Mouse (Mus musculus) heart, adult 8-10 months (tissue): ENCODE results near the gene Usp8. TPM values are rescaled to one million over a fixed set of nuclear protein-coding genes. Genes with fewer than 3 reads are reported as not detected.

Experiments used
- DNase-seq: peaks from one replicate; pipeline ENCODE4 v3.0.0; 2022; ENCODE audit warnings: low spot score
- total RNA-seq, 4 experiments: library from RNA; stranded (reverse); gene quantifications; 2 replicates each; pipeline ENCODE4 v1.2.4; 2022

The Usp8 gene
- total RNA-seq, 4 experiments from 2014 or later: 25.9 to 29.4 (median 27.3) TPM

- no peak for DNase-seq
Measured at GRCm38 (mm10) chr2:126740314-126740713, 33.2 kb downstream of the Usp8 start.

DNA sequence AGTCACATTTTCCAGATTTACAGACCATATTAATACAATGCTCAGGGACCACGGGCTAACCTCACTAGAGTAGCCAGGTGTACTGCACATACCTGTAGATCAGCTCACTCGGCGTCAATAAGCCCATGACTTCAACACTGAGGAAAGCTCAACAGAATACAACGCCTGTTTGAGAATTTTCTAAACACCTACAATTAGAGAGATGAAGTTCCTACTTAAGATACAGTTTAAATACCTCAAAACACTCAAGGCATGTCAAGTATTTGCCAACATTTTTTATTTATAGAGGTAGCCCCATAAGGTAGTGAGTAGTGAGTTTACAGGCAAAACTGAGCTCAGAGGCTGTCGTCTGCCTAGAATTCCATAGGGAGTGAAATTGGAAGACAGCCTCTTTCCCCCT is 36.3 kb downstream of the Usp8 start:
- DNase-seq: no peak

DNA sequence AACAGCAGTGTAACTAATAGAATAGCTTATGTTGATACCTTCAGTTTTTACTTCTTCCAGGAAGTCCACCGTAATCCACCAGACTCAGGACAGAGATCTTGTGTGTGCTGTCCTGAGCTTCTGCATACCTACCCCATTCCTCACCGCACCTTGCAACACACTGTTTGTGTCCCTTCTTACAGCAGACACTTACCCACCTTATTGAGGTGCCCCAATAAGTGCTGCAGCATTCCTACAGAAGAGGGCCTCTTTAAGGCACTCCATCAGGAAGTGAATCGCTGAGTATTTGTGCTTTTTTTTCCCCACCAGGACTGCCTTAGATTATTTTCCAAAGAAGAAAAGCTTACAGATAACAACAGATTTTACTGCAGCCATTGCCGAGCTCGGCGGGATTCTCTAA is 48.5 kb downstream of the Usp8 start:
- DNase-seq: no peak

- DNase-seq: no peak
Measured at GRCm38 (mm10) chr2:126759351-126759750, 52.2 kb downstream of the Usp8 start.

DNA sequence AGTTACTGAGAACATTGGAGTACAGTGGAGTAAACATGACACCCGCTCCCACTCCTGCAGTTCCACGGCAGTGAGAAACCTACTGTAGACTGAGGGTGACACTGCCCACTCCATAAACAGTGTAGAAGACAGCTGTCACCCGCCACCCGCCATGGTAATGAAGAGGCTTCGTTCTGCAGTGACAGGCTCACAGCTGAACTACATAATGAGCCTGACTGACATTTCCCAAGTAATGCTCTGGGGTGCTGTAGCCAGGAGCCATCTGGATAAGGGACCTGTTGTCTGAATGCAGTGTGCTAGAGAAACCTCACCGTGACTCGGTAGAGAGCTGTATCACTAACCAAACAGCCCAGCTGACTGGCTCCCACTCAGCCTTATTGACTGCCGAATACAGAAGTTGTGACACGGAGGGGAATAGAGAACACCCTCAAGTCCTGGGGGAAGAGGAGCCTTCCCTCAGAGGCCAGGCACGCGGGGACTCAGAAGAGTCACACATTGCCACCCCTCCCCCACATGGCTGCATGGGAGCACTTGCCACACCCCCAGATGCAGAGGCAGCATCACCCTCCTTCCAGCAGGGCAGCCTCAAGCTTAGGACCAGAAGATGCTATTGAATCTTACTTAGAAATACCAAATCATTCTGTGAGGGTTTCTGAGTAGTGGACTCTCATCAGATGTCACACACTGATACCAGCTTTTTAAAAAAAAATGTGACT is 58.9 kb downstream of the Usp8 start:
- no peak for DNase-seq

DNA sequence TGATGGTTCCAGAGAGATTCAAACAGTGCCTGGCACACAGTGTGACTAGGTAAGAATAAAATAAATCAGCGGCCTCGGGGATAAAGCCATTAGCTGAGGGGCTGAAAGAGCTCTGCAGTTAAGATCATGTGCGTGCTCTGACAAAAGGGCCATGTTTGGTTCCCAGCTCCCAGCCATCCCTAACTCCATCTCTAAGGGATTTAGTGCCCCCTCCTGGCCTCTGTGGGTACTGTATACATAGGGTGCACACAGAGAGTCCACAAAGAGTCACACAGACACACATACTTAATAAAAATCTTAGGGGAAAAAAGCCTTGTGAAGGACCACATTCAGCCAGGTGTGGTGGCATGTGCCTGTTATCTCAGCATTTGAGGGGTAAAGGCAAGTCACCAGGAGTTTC is 60.5 kb downstream of the Usp8 start:
- DNase-seq: no peak

GRCm38 (mm10) chr2:126768194-126768593 is 61.1 kb downstream of the Usp8 start:
- no peak for DNase-seq

- DNase-seq: peak; percentile 4
Measured at GRCm38 (mm10) chr2:126769431-126770181, 62.5 kb downstream of the Usp8 start.

DNA sequence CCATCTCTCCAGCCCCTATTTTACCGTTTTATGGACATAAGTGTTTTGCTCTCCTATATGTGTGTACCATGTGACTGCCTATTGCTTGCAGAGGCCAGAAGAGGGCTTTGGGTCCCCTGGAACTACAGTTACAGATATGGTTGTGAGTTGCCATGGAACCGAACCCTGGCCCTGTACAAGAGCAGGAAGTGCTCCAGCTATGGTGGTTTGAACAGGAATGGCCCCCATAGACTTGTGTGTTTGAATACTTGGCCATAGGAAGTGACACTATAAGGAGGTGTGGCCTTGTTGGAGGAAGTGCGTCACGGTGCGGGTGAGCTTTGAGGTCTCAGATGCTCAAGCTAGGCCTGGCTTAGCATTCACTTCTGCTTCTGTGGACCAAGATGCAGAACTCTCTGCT is 65.1 kb downstream of the Usp8 start:
- DNase-seq: no peak

- DNase-seq: no peak
Measured at GRCm38 (mm10) chr2:126775951-126776350, 68.8 kb downstream of the Usp8 start.

DNA sequence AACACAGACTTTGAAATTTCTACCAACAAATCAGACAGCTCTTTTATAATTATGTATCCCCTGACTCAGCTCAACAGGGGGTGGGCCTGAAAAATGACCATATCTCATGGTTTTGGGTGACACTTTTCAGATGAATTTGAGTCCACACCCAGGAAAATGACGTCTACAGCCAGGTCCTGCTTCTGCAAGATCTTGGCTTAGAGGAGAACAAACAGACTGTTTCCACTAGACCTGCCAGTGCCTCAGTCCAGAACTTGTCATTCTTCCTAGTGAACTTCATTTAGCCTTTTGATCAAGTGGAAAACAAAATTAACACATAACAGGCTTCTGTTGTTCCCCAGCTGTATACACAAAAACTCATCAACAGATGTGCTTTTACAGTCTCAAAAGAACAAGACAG is 69.3 kb downstream of the Usp8 start:
- DNase-seq: no peak

DNA sequence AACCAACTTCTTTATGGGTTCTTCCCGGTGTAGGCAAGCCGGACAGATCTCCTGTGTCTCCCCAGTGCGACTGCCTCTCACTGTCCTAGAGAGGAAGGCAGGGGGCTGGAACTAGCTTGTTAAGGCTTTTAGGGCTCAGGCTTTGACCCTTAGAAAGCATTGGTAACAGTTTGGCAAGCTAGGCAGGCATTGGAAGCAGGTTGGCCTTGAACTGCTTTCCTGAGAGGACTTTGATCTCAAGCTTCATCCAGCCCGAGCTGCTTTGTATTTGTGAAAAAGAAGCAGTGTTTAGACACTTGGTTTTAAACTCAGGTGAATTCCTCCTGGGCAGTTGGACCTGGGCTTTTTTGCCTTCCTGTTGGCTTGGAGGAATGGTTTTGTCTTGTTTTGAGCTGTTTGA is 71.7 kb downstream of the Usp8 start:
- no peak for DNase-seq

- DNase-seq: no peak
Measured at GRCm38 (mm10) chr2:126780286-126780685, 73.2 kb downstream of the Usp8 start.

GRCm38 (mm10) chr2:126781478-126781877 is 74.3 kb downstream of the Usp8 start:
- no peak for DNase-seq

GRCm38 (mm10) chr2:126782433-126782832 is 75.3 kb downstream of the Usp8 start:
- DNase-seq: peak; percentile 60

- DNase-seq: no peak
Measured at GRCm38 (mm10) chr2:126783370-126783769, 76.2 kb downstream of the Usp8 start, which contains the start of gene Usp50. Usp50 (minus strand) TSS chr2:126783470.

GRCm38 (mm10) chr2:126787721-126788342 is 80.7 kb downstream of the Usp8 start:
- DNase-seq: no peak

- DNase-seq: no peak
Measured at GRCm38 (mm10) chr2:126792611-126793010, 85.5 kb downstream of the Usp8 start.

GRCm38 (mm10) chr2:126795708-126796107 is 88.6 kb downstream of the Usp8 start:
- DNase-seq: no peak

DNA sequence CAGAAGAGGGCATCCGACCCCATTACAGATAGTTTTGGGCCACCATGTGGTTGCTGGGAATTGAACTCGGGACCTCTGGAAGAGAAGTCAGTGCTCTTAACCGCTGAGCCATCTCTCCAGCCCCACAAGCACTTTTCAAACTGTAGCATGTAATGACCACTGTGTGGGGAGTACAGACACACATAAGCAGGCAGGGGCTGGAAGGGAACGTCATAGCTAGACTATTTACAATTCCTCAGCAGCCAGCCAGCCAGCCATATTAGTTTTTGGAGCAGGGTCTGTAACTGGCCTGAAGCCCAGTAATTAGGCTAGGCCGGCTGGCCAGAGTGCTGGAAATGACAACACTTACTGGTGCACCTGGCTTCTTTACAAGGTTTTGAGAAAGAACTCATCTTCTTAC is 91.3 kb downstream of the Usp8 start:
- no peak for DNase-seq

GRCm38 (mm10) chr2:126801980-126802379 is 94.9 kb downstream of the Usp8 start:
- DNase-seq: no peak
